Mouse (Mus musculus) thymus, adult 2 months (tissue): ENCODE measurements at regions not wholly inside any gene's neighbourhood (a gene's known extent, or its start where the extent isn't known, plus 50 kb on each side); places are given as distances from the start of the nearest gene placed in this dataset.

Source experiments
- DNase-seq: peaks from one replicate; pipeline ENCODE4 v3.0.0; 2021
- H3K27ac ChIP-seq: fragments of 200-500 bp; 2 replicates; pipeline ENCODE4 v1.5.1; 2012; ENCODE audit warnings: low read length, control low read depth; ENCODE audit not compliant: control insufficient read depth, insufficient read depth
- H3K27me3 ChIP-seq: fragments of 200-500 bp; 2 replicates; pipeline ENCODE4 v1.6.1; 2012; ENCODE audit warnings: mild to moderate bottlenecking, low read length, moderate library complexity, mixed read lengths; ENCODE audit not compliant: control insufficient read depth, insufficient read depth
- H3K36me3 ChIP-seq: fragments of 200-500 bp; 2 replicates; pipeline ENCODE4 v1.6.1; 2012; ENCODE audit warnings: mild to moderate bottlenecking, low read length, moderate library complexity; ENCODE audit not compliant: control insufficient read depth, insufficient read depth
- H3K4me1 ChIP-seq: fragments of 200-500 bp; replicated peaks from 2 replicates; pipeline ENCODE4 v1.6.1; 2012; ENCODE audit warnings: low read length; ENCODE audit not compliant: control insufficient read depth, insufficient read depth
- H3K4me3 ChIP-seq: fragments of 200-500 bp; 2 replicates; pipeline ENCODE4 v1.5.1; 2012; ENCODE audit warnings: mild to moderate bottlenecking, low read length, control low read depth, moderate library complexity; ENCODE audit not compliant: control insufficient read depth, insufficient read depth
- CTCF ChIP-seq: fragments of 200-500 bp; IDR thresholded peaks from 2 replicates; pipeline ENCODE4 v1.5.1; 2012; ENCODE audit warnings: mild to moderate bottlenecking, control low read depth, low read length, moderate library complexity, borderline replicate concordance; ENCODE audit not compliant: control insufficient read depth, poor library complexity, insufficient read depth; ENCODE audit errors: extremely low read depth
- POLR2A ChIP-seq: fragments of 200-500 bp; IDR thresholded peaks from 2 replicates; pipeline ENCODE4 v1.6.1; 2012; ENCODE audit warnings: mild to moderate bottlenecking, low read length, control low read depth, moderate library complexity; ENCODE audit not compliant: control insufficient read depth, poor library complexity, insufficient read depth; ENCODE audit errors: extremely low read depth
- WGBS: fragments of 180-500 bp; shearing (Covaris S2); methylation state at CpG from one replicate; pipeline ENCODE4 v1.1.7; 2018; 5-methylcytosine and 5-hydroxymethylcytosine counted together

DNA sequence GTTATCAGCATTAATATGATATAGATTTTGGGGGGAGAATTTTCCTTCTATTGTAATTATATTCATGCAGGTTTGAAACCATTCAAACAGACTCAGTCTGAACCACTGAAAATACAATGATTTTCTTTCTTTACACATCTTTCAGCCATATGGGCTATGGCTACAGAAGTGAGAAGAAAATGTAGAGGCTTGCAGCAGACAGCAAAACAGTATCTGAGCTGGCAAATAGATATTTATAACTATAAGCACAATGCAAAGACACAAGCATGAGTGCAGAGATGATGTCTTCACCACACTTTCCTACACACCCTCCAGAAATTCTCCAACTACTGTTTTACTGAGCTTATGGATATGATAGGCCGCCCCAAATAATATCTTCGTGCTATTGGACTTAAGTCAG lies 92.6 kb upstream of the Klf6 start:
- Histone ChIP-seq H3K27ac (no peak overlapping the region), H3K36me3 (no peaks in the 10 kb centered on the region), H3K4me1 (no peaks in the 10 kb centered on the region), H3K27me3 (no peaks in the 10 kb centered on the region), H3K4me3 (no peak overlapping the region)
- no peak for TF ChIP-seq CTCF
- TF ChIP-seq POLR2A = no peak
- WGBS = 96% methylated on average over 2 of the region's 2 CpGs
- DNase-seq = no peak

DNA sequence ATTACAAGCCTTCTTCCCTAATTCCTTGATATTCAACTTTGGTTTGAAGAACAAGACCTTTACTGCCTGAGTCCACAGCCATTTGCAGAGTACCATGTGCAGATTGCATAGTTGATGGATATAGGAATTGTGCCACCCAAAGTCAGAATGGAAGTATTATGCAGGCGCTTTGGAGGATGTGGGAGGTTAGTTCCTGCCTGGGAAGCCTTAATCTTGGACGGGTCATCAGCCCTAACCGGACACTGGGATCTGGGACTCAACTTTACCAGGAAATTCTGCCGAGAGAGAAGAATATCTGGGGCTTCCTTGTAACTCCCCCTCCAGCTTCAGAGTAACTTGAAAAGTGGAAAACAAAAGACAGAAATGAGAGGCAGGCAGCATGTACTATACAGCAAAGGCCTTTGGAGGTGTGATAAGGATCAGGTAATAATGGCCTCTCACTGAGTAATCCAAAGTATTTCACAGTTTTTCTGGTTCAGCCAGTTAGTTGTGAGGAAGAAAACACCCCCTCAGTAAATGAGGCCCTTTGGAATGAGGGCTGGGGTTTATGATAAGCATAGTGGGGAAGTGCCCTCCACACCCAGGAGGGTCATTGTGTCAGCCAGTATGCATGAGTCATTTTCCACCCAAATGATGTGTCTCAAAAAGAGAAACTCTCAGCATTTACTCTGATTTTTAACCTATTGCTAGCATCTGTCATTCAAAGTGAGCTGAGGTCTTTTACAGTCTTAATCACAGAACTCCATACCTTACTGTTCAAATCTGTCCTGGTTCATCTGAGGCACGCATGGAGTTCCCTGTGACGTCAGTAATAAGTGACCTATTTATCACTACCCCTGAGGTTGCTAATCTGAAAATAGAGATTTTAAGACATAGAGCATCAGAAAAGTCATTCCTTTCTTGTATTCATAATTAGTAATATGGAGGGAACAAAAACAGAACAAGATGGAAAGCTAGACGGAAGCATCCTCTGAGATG lies 91.7 kb upstream of the Klf6 start:
- Histone ChIP-seq H3K27me3 (no peaks in the 10 kb centered on the region), H3K36me3 (no peaks in the 10 kb centered on the region), H3K4me3 (no peak overlapping the region), H3K27ac (no peak overlapping the region), H3K4me1 (no peaks in the 10 kb centered on the region)
- DNase-seq = no peak
- 94% methylated on average over 7 of the region's 7 CpGs for WGBS
- TF ChIP-seq POLR2A (no peak), CTCF (no peak)

DNA sequence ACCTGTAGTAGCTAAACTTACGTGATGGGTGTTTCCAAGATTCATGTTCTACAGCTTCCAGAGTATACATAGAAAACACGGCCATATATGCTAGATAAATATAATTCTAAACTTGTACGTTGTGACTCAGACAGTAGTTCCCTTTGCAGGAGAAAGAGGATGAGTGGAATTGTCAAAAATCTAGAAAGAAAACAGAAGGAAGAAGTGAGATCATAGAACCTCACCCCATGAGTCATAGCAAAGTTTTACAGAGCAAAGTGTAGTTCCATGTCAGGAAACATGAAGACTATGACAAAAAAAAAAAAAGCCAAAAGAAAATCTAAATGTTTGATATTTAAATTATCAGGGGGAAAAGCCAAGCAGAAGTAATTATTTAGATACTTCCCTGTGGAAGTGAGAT lies 87.5 kb upstream of the Klf6 start:
- Histone ChIP-seq H3K27ac (no peak overlapping the region), H3K4me3 (no peak overlapping the region), H3K4me1 (peaks cover 3% of the 10 kb centered on the region; the same call in 1 of the 2 replicates), H3K27me3 (no peaks in the 10 kb centered on the region), H3K36me3 (no peaks in the 10 kb centered on the region)
- 95% methylated on average over 3 of the region's 3 CpGs for WGBS
- no peak for TF ChIP-seq POLR2A
- TF ChIP-seq CTCF = no peak
- DNase-seq = no peak

DNA sequence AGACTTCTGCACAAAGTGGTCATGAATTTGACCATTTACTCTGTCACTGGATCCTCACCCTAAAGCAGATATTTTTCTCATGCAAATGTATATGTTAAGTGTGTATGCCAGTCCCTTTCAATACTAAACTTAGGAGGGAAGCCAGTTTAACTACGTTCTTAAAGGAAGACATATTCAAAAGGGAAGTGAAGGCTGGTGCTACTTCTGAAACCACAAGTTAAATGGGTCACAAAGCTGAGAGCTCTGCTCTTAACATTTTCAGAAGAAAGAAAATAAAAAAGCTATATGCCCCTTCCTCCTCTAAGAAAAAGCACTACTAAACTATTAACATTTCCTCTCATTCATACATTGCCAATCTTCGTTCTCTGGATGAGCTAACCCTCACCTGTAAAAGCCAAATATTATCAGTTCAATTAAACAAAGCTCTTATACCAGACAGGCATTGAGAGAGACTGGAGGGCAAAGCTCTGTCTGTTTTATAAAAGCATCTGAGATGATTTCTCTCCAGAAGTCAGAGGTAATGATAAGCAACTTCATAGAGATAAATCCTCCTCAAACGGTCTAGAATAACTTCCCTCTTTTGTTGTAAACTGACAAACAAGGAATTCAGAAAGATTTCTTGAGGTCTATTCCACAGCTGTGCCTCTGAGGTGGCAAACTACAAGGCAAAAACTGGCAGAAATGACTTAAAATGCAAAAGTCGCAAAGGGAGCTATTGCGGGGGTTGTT lies 82.7 kb upstream of the Klf6 start:
- H3K4me3 ChIP-seq = no peak overlapping the region
- 24% methylated on average over 5 of the region's 5 CpGs for WGBS
- H3K27ac ChIP-seq = peak overlapping the region; percentile 50
- DNase-seq = peak; percentile 2
- H3K27me3 ChIP-seq = no peaks in the 10 kb centered on the region
- TF ChIP-seq CTCF (no peak), POLR2A (no peak)
- H3K36me3 ChIP-seq = no peaks in the 10 kb centered on the region
- H3K4me1 ChIP-seq = peaks cover 9% of the 10 kb centered on the region

DNA sequence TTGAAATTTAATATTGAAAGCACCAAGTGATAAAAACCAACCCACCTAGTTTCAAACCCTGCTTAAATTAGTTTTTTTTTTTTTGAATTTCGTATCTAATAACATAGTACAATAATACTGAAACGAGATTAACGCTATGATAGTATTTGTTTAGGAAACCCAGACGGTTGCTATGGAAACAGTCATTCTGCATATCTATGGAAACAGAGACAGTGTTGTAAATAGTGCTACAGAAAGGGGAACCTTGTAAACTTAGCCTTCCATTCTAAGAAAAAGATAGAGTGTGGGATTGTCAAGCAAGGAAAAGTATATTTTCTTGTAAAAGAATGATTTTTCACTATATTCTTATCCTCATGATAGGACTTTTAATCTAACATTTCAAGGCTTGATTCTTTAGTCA lies 81.9 kb upstream of the Klf6 start:
- Histone ChIP-seq H3K27me3 (no peaks in the 10 kb centered on the region), H3K27ac (no peak overlapping the region), H3K4me3 (no peak overlapping the region), H3K36me3 (no peaks in the 10 kb centered on the region), H3K4me1 (peaks cover 9% of the 10 kb centered on the region)
- DNase-seq = no peak
- no peak for TF ChIP-seq CTCF
- 15% methylated on average over 4 of the region's 4 CpGs for WGBS

DNA sequence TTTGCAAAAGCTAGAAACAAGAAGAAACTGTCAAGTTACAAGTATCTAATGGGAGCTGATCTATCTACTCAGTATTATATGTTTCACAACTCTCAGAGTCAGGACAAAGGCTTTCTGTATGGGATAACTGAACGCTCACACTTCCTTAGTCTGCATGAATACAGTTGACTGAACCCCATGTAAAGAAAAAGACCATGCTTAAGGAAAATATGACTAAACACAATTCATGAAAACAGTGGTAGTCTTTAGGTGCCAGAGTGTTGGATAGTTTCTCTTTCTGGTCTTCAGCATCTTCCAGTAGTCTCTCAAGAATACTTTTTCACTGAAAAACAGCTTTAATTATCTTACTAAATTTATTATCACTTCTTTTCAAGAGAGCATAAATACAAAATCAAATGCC lies 78.7 kb upstream of the Klf6 start:
- H3K36me3 ChIP-seq = no peaks in the 10 kb centered on the region
- peaks cover 9% of the 10 kb centered on the region for H3K4me1 ChIP-seq
- H3K27ac ChIP-seq = no peak overlapping the region
- H3K27me3 ChIP-seq = no peaks in the 10 kb centered on the region
- no peak for DNase-seq
- no peak overlapping the region for H3K4me3 ChIP-seq
- 95% methylated on average over 1 of the region's 1 CpGs for WGBS
- no peak for TF ChIP-seq CTCF
- TF ChIP-seq POLR2A = no peak
